Mouse (Mus musculus) embryonic facial prominence, embryonic 14.5 days (tissue): ENCODE measurements at regions not wholly inside any gene's neighbourhood (a gene's known extent, or its start where the extent isn't known, plus 50 kb on each side); places are given as distances from the start of the nearest gene placed in this dataset.

Experiments used
- ATAC-seq: fragments of 200-750 bp; cut with Nextera tagmentation; 2 replicates; pipeline ENCODE4 v1.8.0; 2017; ENCODE audit warnings: low read depth, moderate number of reproducible peaks, moderate TSS enrichment
- DNase-seq: peaks from one replicate; pipeline ENCODE4 v3.0.0-alpha.2; 2015; ENCODE audit warnings: low spot score
- H3K27ac ChIP-seq: fragments of 300-500 bp; sonication (generic); replicated peaks from 2 replicates; pipeline ENCODE4 v1.5.1; 2014; ENCODE audit warnings: low read depth, mild to moderate bottlenecking, low read length, moderate library complexity
- H3K27me3 ChIP-seq: fragments of 300-500 bp; sonication (generic); replicated peaks from 2 replicates; pipeline ENCODE4 v1.6.1; 2014; ENCODE audit warnings: low read length; ENCODE audit not compliant: control insufficient read depth, insufficient read depth
- H3K36me3 ChIP-seq: fragments of 300-500 bp; sonication (generic); 2 replicates; pipeline ENCODE4 v1.6.1; 2014; ENCODE audit warnings: low read length, mixed read lengths; ENCODE audit not compliant: control insufficient read depth, insufficient read depth
- H3K4me1 ChIP-seq: fragments of 300-500 bp; sonication (generic); 2 replicates; pipeline ENCODE4 v1.6.1; 2014; ENCODE audit warnings: antibody characterized with exemption, low read length; ENCODE audit not compliant: control insufficient read depth, insufficient read depth
- H3K4me2 ChIP-seq: fragments of 300-500 bp; sonication (generic); 2 replicates; pipeline ENCODE4 v1.6.1; 2014; ENCODE audit warnings: low read depth, mild to moderate bottlenecking, low read length, moderate library complexity, mixed read lengths
- H3K4me3 ChIP-seq: fragments of 300-500 bp; sonication (generic); 2 replicates; pipeline ENCODE4 v1.5.1; 2014; ENCODE audit warnings: low read depth, mild to moderate bottlenecking, low read length
- H3K9ac ChIP-seq: fragments of 300-500 bp; sonication (generic); 2 replicates; pipeline ENCODE4 v1.6.1; 2014; ENCODE audit warnings: low read depth, mild to moderate bottlenecking, low read length, moderate library complexity, mixed read lengths
- H3K9me3 ChIP-seq: fragments of 300-500 bp; sonication (generic); 2 replicates; pipeline ENCODE4 v1.6.1; 2016; ENCODE audit warnings: low read length; ENCODE audit not compliant: control insufficient read depth
- whole genome bisulfite sequencing: fragments of 180-500 bp; shearing (Covaris S2); extraction: QIAGEN DNeasy Blood & Tissue Kit; methylation state at CpG from one replicate; pipeline ENCODE4 v1.1.7; 2014; 5-methylcytosine and 5-hydroxymethylcytosine counted together

DNA sequence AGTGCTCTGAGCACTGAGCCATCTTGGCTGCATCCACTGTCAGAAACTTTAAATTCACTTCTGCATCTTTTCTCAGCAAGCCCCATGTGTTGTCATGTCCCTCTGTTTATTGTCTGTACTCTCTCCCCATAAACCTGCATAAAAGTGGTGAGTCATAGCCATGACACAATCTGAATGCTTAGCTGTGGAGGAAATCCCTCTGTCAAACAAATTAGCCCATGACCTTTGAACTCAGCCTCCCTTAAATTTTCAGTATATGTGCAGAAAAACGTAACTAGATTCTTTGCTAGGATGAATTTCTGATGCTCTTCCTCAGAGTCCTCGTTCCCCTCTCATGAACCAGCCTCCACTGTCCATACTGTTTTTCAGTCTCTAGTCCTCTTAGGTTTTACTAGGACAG lies 337.4 kb upstream of the Meis1 start:
- Histone ChIP-seq H3K4me2 (no peak overlapping the region), H3K27ac (no peak overlapping the region), H3K36me3 (no peaks in the 10 kb centered on the region), H3K9me3 (no peaks in the 10 kb centered on the region), H3K4me1 (no peaks in the 10 kb centered on the region), H3K4me3 (no peak overlapping the region), H3K27me3 (no peaks in the 10 kb centered on the region), H3K9ac (no peak overlapping the region)
- DNase-seq (no peak), ATAC-seq (no peak)
- 63% methylated on average over 2 of the region's 2 CpGs for WGBS

DNA sequence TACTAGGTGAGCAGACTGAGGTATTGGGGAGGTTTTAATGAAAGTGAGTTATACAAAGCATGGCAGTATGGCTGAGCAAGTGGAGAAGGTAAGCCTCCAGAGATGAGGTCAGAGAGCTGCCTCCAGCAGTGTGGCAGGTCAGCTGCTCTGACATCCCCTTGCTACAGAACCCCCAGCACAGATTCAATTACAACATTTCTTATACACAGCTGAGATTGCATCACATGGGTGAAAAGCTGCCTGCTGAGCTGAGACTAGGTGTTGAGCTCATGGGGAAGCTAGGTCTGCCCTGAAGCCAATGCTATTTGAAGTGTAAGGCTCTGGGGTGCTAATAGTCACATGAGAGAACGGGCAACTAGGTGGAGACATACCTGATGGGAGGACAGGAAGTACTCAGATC lies 350.4 kb upstream of the Meis1 start:
- ATAC-seq: no peak
- Histone ChIP-seq H3K4me1 (0 out of 2 replicates have a peak, but pooled peaks cover 3% of the 10 kb centered on the region), H3K4me2 (no peak overlapping the region), H3K36me3 (no peaks in the 10 kb centered on the region), H3K9ac (no peak overlapping the region), H3K27me3 (no peaks in the 10 kb centered on the region), H3K27ac (no peak overlapping the region), H3K4me3 (no peak overlapping the region), H3K9me3 (no peaks in the 10 kb centered on the region)
- DNase-seq: no peak
- whole genome bisulfite sequencing: 68% methylated on average over 1 of the region's 1 CpGs

GRCm38 (mm10) chr11:19373476-19373875 lies 354.7 kb upstream of the Meis1 start:
- no peak for ATAC-seq

DNA sequence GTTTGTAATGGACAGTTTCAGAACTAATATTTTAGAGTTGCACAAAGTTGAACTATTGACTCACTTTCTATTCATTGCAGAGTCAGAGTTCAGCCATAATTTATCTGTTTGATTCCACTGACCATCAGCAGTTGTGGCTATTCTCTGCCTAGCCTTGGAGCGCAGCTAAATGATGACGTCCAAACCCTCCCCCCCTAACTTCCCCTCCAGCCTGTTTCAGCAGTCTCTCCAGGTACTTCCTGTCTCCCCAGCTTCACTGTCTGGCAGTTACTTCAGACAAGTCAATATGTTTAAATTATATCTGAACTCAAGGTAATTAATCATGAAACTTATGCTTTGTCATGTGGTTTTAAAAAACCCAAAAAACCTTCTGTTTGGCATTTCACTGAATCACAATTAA lies 362.1 kb upstream of the Meis1 start:
- 32% methylated on average over 2 of the region's 2 CpGs for WGBS
- Histone ChIP-seq H3K4me3 (no peak overlapping the region), H3K27ac (no peak overlapping the region), H3K36me3 (no peaks in the 10 kb centered on the region), H3K9me3 (no peaks in the 10 kb centered on the region), H3K4me2 (no peak overlapping the region), H3K9ac (no peak overlapping the region), H3K27me3 (no peaks in the 10 kb centered on the region), H3K4me1 (no peaks in the 10 kb centered on the region)
- ATAC-seq (no peak), DNase-seq (no peak)

More at GRCm38 (mm10) chr11:19373476-19373875, 354.7 kb upstream of the Meis1 start:
- H3K27ac ChIP-seq: no peak overlapping the region
- 55% methylated on average over 5 of the region's 5 CpGs for WGBS
- H3K36me3 ChIP-seq: no peaks in the 10 kb centered on the region
- no peak overlapping the region for H3K9ac ChIP-seq
- H3K4me2 ChIP-seq: no peak overlapping the region
- no peak overlapping the region for H3K4me3 ChIP-seq
- 0 out of 2 replicates have a peak, but pooled peaks cover 3% of the 10 kb centered on the region for H3K4me1 ChIP-seq
- H3K9me3 ChIP-seq: no peaks in the 10 kb centered on the region
- H3K27me3 ChIP-seq: no peaks in the 10 kb centered on the region
- DNase-seq: peak; percentile 58

DNA sequence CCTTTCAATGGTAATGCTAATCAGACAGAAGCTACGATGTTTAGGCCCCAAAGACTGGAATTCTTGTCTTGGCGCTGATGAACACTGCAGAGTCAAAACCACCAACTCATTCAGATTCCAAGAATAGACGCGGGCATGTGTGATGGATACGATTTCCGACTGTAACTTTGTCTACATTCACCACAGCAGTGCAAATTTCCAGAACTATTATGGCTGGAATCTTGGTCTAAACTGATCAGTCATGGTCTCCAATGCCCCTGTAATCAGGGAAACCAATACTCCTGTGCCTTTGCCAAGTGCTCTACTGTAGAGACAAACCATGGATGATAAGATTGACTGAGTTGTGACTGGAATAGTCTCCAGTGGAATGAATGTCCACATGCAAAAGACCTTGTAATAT lies 370.4 kb upstream of the Meis1 start:
- H3K36me3 ChIP-seq: no peaks in the 10 kb centered on the region
- no peak overlapping the region for H3K27ac ChIP-seq
- H3K4me1 ChIP-seq: no peaks in the 10 kb centered on the region
- H3K4me2 ChIP-seq: no peak overlapping the region
- H3K9ac ChIP-seq: no peak overlapping the region
- no peaks in the 10 kb centered on the region for H3K9me3 ChIP-seq
- H3K4me3 ChIP-seq: no peak overlapping the region
- H3K27me3 ChIP-seq: no peaks in the 10 kb centered on the region
- 71% methylated on average over 6 of the region's 6 CpGs for WGBS
- ATAC-seq (no peak), DNase-seq (peak; percentile 71)

DNA sequence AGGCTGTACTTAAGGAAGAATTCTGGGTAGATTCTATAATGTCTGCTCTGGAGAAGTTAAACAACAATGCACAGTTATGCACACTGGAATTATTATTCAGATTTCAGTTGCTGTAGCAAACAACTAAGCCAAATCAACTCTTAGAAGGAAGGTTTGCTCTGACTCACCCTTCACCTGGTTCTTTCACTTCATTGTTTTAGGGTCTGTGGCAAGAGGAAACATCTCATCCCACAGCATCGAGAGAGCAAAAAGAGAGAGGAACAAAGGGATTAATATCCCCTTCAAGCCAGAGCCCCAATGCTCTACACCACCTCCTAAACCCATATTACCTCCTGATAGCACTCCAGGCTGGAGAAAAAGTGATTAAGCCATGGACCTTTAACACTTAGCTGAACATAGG lies 373.4 kb upstream of the Meis1 start:
- no peak for ATAC-seq

GRCm38 (mm10) chr11:19394372-19394771 lies 375.6 kb upstream of the Meis1 start:
- Histone ChIP-seq H3K27ac (no peak overlapping the region), H3K9me3 (no peaks in the 10 kb centered on the region), H3K4me1 (no peaks in the 10 kb centered on the region), H3K27me3 (no peaks in the 10 kb centered on the region), H3K4me2 (no peak overlapping the region), H3K9ac (no peak overlapping the region), H3K36me3 (no peaks in the 10 kb centered on the region), H3K4me3 (no peak overlapping the region)
- no peak for ATAC-seq
- DNase-seq: no peak

More for the DNA sequence above, 373.4 kb upstream of the Meis1 start:
- Histone ChIP-seq H3K4me1 (no peaks in the 10 kb centered on the region), H3K27me3 (no peaks in the 10 kb centered on the region), H3K36me3 (no peaks in the 10 kb centered on the region), H3K4me3 (no peak overlapping the region), H3K9ac (no peak overlapping the region), H3K27ac (no peak overlapping the region), H3K4me2 (no peak overlapping the region), H3K9me3 (no peaks in the 10 kb centered on the region)
- 89% methylated on average over 1 of the region's 1 CpGs for WGBS
- DNase-seq: no peak

GRCm38 (mm10) chr11:19400396-19400795 lies 381.6 kb upstream of the Meis1 start:
- Histone ChIP-seq H3K27ac (no peak overlapping the region), H3K4me3 (no peak overlapping the region), H3K27me3 (no peaks in the 10 kb centered on the region), H3K9me3 (no peaks in the 10 kb centered on the region), H3K4me1 (no peaks in the 10 kb centered on the region), H3K9ac (no peak overlapping the region), H3K36me3 (no peaks in the 10 kb centered on the region), H3K4me2 (no peak overlapping the region)
- DNase-seq (no peak), ATAC-seq (no peak)
- 81% methylated on average over 7 of the region's 7 CpGs for WGBS

GRCm38 (mm10) chr11:19420143-19420542 lies 401.4 kb upstream of the Meis1 start:
- WGBS: 81% methylated on average over 2 of the region's 2 CpGs
- peaks cover 15% of the 10 kb centered on the region for H3K4me1 ChIP-seq
- H3K9me3 ChIP-seq: no peaks in the 10 kb centered on the region
- no peak for ATAC-seq
- no peaks in the 10 kb centered on the region for H3K36me3 ChIP-seq
- H3K4me3 ChIP-seq: no peak overlapping the region
- no peak overlapping the region for H3K9ac ChIP-seq
- H3K27ac ChIP-seq: no peak overlapping the region
- H3K27me3 ChIP-seq: no peaks in the 10 kb centered on the region
- H3K4me2 ChIP-seq: no peak overlapping the region
- DNase-seq: no peak
